Mouse (Mus musculus): ENCODE measurements around the gene Tmbim6. TPM values are rescaled to one million over a fixed set of nuclear protein-coding genes. Genes with fewer than 3 reads are reported as not detected.
"Not testable (repeated sequence)": the region's sequence is repeated elsewhere in the genome, so short reads cannot be mapped to it uniquely, and the experiment has no call there.

The Tmbim6 gene
- polyA plus RNA-seq, 1 experiment from 2014 or later: 516 TPM

GRCm38 (mm10) chr15:99440816-99441457, 48.3 kb downstream of the Tmbim6 start:
- ATAC-seq (replicated peaks; ENCODE audit: low FRiP score): 0 out of 2 replicates have a peak, but pooled peaks have one; percentile 17
- 49% methylated on average over 8 of the region's 8 CpGs for WGBS
- H3K4me1 ChIP-seq: peaks cover 67% of the 10 kb centered on the region
- no peaks in the 10 kb centered on the region for H3K9me3 ChIP-seq (replicated peaks)
- H3K4me3 ChIP-seq (replicated peaks): no peak overlapping the region
- H3K4me2 ChIP-seq: no peak overlapping the region
- H3K36me3 ChIP-seq: peaks cover 25% of the 10 kb centered on the region; the same call in 1 of the 2 replicates
- H3K9ac ChIP-seq: no peak overlapping the region
- H3K27me3 ChIP-seq: no peaks in the 10 kb centered on the region
- H3K27ac ChIP-seq: peak overlapping the region; percentile 70

GRCm38 (mm10) chr15:99442358-99442757, 49.7 kb downstream of the Tmbim6 start:
- H3K27ac ChIP-seq: no peak overlapping the region
- 16% methylated on average over 7 of the region's 7 CpGs for WGBS
- no peak overlapping the region for H3K9ac ChIP-seq
- H3K27me3 ChIP-seq: no peaks in the 10 kb centered on the region
- no peak overlapping the region for H3K4me2 ChIP-seq
- 0 out of 2 replicates have a peak, but pooled peaks have one; percentile 27 for ATAC-seq (replicated peaks; ENCODE audit: low FRiP score)
- H3K36me3 ChIP-seq: peaks cover 30% of the 10 kb centered on the region; the same call in 1 of the 2 replicates
- no peaks in the 10 kb centered on the region for H3K9me3 ChIP-seq (replicated peaks)
- peaks cover 54% of the 10 kb centered on the region for H3K4me1 ChIP-seq
- no peak overlapping the region for H3K4me3 ChIP-seq (replicated peaks)

DNA sequence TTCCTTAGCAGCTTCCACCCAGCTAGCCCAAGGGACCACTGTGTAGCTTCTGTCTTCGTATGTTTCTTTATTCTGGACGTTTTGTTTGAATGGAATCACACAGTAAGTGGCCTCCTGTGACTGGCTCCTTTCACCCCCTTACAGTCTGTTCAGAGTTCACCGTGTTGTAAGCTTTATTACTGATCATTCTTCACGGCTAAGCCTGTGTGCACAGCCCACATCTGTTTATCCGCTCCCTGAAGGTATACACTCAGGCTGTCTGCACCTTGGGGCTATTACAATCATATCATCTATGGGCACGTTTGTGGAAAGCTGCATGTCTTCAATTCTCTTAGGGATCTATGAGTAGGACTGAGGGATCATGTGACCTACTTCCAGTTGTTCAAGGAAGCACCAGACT, 52.9 kb downstream of the Tmbim6 start:
- WGBS: 59% methylated on average over 6 of the region's 6 CpGs
- peaks cover 24% of the 10 kb centered on the region; the same call in 1 of the 2 replicates for H3K36me3 ChIP-seq
- no peak overlapping the region for H3K4me2 ChIP-seq
- H3K9ac ChIP-seq: no peak overlapping the region
- no peak overlapping the region for H3K4me3 ChIP-seq (replicated peaks)
- H3K27me3 ChIP-seq: no peaks in the 10 kb centered on the region
- H3K4me1 ChIP-seq: peaks cover 52% of the 10 kb centered on the region
- H3K27ac ChIP-seq: no peak overlapping the region
- ATAC-seq (replicated peaks; ENCODE audit: low FRiP score): no peak
- no peaks in the 10 kb centered on the region for H3K9me3 ChIP-seq (replicated peaks)

DNA sequence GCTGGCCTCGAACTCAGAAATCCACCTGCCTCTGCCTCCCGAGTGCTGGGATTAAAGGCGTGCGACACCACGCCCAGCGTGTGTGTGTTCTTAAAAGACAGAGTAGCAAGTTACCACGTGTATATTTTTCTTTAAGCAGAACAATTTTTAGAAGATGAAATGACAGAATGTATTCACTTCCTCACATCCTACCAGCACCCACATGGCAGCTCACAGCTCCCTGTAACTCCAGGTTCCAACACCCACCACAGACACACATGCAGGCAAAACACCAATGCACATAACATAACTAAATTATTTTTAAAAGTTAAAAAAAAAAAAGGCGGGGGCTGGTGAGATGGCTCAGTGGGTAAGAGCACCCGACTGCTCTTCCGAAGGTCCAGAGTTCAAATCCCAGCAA, 53.5 kb downstream of the Tmbim6 start:
- Histone ChIP-seq H3K4me1 (peaks cover 49% of the 10 kb centered on the region), H3K36me3 (peaks cover 27% of the 10 kb centered on the region; the same call in 1 of the 2 replicates)
- not testable (repeated sequence) for H3K27me3 ChIP-seq; ATAC-seq (replicated peaks; ENCODE audit: low FRiP score); H3K27ac ChIP-seq; H3K9ac ChIP-seq; H3K4me3 ChIP-seq (replicated peaks); H3K4me2 ChIP-seq; H3K9me3 ChIP-seq (replicated peaks)
- WGBS: 92% methylated on average over 10 of the region's 10 CpGs

GRCm38 (mm10) chr15:99449131-99449750, 56.6 kb downstream of the Tmbim6 start:
- no peaks in the 10 kb centered on the region for H3K9me3 ChIP-seq (replicated peaks)
- ATAC-seq (replicated peaks; ENCODE audit: low FRiP score): peak; percentile 68
- H3K27ac ChIP-seq: peak overlapping the region; percentile 71
- no peak overlapping the region for H3K4me2 ChIP-seq
- 44% methylated on average over 9 of the region's 9 CpGs for WGBS
- H3K36me3 ChIP-seq: peaks cover 36% of the 10 kb centered on the region; the same call in 1 of the 2 replicates
- H3K27me3 ChIP-seq: no peaks in the 10 kb centered on the region
- peaks cover 50% of the 10 kb centered on the region for H3K4me1 ChIP-seq
- H3K9ac ChIP-seq: 0 out of 2 replicates have a peak overlapping the region, but pooled peaks have one; percentile 22
- H3K4me3 ChIP-seq (replicated peaks): no peak overlapping the region

GRCm38 (mm10) chr15:99449751-99450280, 57.1 kb downstream of the Tmbim6 start:
- H3K4me2 ChIP-seq: no peak overlapping the region
- no peak for ATAC-seq (replicated peaks; ENCODE audit: low FRiP score)

DNA sequence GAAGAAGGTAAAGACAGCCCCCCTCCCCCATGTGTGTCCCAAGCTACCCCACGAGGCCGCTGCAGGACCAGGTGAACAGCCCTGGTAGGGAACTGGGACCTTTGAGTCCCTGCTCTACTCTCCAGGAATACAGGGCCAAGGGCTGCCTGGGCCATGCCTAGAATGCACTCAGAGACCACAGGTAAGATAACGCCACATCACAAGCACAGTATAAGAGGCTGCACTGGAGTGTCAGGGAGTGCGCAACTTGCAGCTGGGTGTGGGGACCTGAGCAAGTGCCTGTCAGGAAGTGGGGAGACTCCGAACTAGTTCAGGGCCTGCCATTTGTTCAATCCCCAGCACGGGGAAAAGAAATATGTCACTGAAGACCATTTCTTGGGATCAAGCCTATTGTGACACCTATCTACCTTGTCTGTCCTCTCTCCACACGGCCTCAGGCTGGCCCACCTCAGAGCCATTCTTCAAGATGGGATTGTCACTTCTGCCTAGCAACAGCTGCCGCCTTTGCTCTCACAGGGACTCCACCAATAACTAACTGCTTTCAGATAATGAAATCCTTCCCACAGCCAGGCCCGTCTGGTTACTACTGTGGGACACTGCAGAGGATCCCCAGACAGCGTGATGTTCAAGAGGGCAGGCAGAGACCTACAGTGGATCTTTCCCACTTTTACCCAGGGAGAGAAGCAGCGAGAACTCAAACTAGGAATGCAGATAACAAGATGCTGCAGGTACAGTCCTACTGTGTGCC, 60.6 kb downstream of the Tmbim6 start:
- Histone ChIP-seq H3K9ac (no peak overlapping the region), H3K4me1 (peaks cover 73% of the 10 kb centered on the region), H3K4me3 (replicated peaks) (no peak overlapping the region), H3K36me3 (peaks cover 14% of the 10 kb centered on the region; the same call in 1 of the 2 replicates), H3K4me2 (no peak overlapping the region), H3K27ac (no peak overlapping the region), H3K9me3 (replicated peaks) (no peaks in the 10 kb centered on the region), H3K27me3 (no peaks in the 10 kb centered on the region)
- 80% methylated on average over 11 of the region's 11 CpGs for WGBS
- no peak for ATAC-seq (replicated peaks; ENCODE audit: low FRiP score)

More at GRCm38 (mm10) chr15:99449751-99450280, 57.1 kb downstream of the Tmbim6 start:
- H3K36me3 ChIP-seq: peaks cover 36% of the 10 kb centered on the region; the same call in 1 of the 2 replicates
- 62% methylated on average over 8 of the region's 8 CpGs for WGBS
- 0 out of 2 replicates have a peak overlapping the region, but pooled peaks have one; percentile 22 for H3K9ac ChIP-seq
- H3K9me3 ChIP-seq (replicated peaks): no peaks in the 10 kb centered on the region
- H3K4me3 ChIP-seq (replicated peaks): no peak overlapping the region
- peak overlapping the region; percentile 71 for H3K27ac ChIP-seq
- H3K27me3 ChIP-seq: no peaks in the 10 kb centered on the region
- H3K4me1 ChIP-seq: peaks cover 53% of the 10 kb centered on the region

DNA sequence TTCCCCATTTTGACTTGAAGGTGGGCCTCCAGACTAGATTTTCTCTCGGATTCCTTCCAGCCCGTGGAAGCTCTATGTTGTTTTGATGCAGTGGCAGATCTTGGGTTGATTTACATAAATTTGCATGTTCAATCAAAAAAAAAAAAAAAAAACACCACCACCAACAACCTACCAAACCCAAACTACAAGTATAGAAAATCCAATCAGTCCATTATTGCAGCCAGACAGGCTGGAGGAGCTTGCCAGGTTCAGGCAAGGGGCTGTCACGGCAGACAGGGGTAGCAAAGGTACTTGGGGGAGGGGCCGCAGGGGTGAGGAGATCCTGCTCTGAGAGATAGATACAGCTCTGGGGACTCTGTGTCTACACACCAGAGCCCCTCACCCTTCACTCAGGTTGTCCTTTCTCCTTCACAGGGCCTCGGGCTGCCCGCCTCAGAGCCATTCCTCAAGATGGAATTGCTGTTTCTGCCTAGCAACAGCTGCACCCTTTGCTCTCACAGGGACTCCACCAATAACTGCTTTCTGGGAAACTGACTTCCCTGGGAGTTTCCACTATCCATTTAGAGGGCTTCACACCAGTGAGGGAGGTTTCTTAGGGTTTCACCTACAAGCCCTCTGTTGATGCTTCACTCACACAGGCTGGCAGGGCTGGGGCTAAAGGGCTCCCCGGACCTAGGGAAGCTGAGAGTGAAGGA, 62.0 kb downstream of the Tmbim6 start:
- H3K27ac ChIP-seq: no peak overlapping the region
- peaks cover 65% of the 10 kb centered on the region for H3K4me1 ChIP-seq
- WGBS: 82% methylated on average over 7 of the region's 7 CpGs
- ATAC-seq (replicated peaks; ENCODE audit: low FRiP score): no peak
- peaks cover 14% of the 10 kb centered on the region; the same call in 1 of the 2 replicates for H3K36me3 ChIP-seq
- no peaks in the 10 kb centered on the region for H3K27me3 ChIP-seq
- no peak overlapping the region for H3K4me2 ChIP-seq
- H3K4me3 ChIP-seq (replicated peaks): no peak overlapping the region
- H3K9me3 ChIP-seq (replicated peaks): no peaks in the 10 kb centered on the region
- H3K9ac ChIP-seq: peak overlapping the region; percentile 15; the same call in 1 of the 2 replicates

GRCm38 (mm10) chr15:99455415-99455814, 62.7 kb downstream of the Tmbim6 start:
- Histone ChIP-seq H3K4me1 (peaks cover 58% of the 10 kb centered on the region), H3K27me3 (no peaks in the 10 kb centered on the region), H3K4me3 (replicated peaks) (no peak overlapping the region), H3K4me2 (peak overlapping the region; percentile 89), H3K9me3 (replicated peaks) (no peaks in the 10 kb centered on the region), H3K36me3 (peaks cover 14% of the 10 kb centered on the region; the same call in 1 of the 2 replicates), H3K27ac (0 out of 2 replicates have a peak overlapping the region, but pooled peaks have one; percentile 95), H3K9ac (peak overlapping the region; percentile 15; the same call in 1 of the 2 replicates)
- WGBS: 78% methylated on average over 3 of the region's 3 CpGs
- no peak for ATAC-seq (replicated peaks; ENCODE audit: low FRiP score)

DNA sequence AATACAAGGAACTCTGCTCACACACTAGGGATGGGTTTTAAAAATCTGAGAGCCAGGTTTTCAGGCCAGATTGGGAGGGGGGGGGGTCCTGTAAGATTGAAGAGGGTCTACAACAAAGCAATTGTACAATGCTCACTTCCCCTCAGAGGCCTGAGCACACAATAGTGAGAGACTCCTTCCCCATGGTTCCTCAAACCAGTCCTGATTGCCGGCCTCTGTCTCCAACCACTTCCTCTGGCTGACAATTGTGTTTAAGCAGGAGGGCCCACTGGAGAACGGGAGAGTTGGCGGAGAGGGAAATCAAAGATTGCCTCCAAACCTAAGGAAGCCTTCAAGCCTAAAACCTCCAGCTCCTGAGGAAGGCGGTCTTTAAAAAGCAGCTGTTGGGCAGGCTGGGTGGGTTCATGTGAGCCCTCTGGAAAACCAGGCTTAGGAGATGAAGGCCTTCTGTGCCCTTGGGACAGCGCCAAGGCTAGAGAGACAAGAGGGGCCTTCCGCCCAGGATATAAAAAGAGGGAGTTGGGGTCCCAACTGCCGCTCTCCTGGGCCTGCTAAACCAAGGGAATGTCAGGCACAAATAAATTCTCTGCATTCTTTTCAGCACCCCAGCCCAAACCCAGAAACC, 63.8 kb downstream of the Tmbim6 start:
- ATAC-seq (replicated peaks; ENCODE audit: low FRiP score): no peak
- peaks cover 51% of the 10 kb centered on the region for H3K4me1 ChIP-seq
- peak overlapping the region; percentile 95 for H3K27ac ChIP-seq
- H3K4me2 ChIP-seq: peak overlapping the region; percentile 89
- peaks cover 11% of the 10 kb centered on the region; the same call in 1 of the 2 replicates for H3K36me3 ChIP-seq
- peak overlapping the region; percentile 90 for H3K4me3 ChIP-seq (replicated peaks)
- H3K27me3 ChIP-seq: no peaks in the 10 kb centered on the region
- peak overlapping the region; percentile 69 for H3K9ac ChIP-seq
- 17% methylated on average over 7 of the region's 7 CpGs for WGBS
- H3K9me3 ChIP-seq (replicated peaks): no peaks in the 10 kb centered on the region
